Mouse (Mus musculus) intestine, postnatal 0 days (tissue): Measurements from ENCODE around the gene Jmy. TPM values are rescaled to one million over a fixed set of nuclear protein-coding genes. Genes with fewer than 3 reads are reported as not detected.
A peak's percentile ranks its signal among the peaks of the same experiment; 100 is the strongest.
"Not testable (repeated sequence)": the region's sequence is repeated elsewhere in the genome, so short reads cannot be mapped to it uniquely, and the experiment has no call there.

Experiments
- ATAC-seq: fragments of 200-750 bp; cut with Nextera tagmentation; 2 replicates; pipeline ENCODE4 v1.8.0; 2017; ENCODE audit warnings: mild to moderate bottlenecking, moderate TSS enrichment, moderate library complexity
- H3K27ac ChIP-seq: fragments of 300-500 bp; sonication (generic); 2 replicates; pipeline ENCODE4 v1.5.1; 2014; ENCODE audit warnings: mild to moderate bottlenecking, low read depth, low read length, moderate library complexity
- H3K27me3 ChIP-seq: fragments of 300-500 bp; sonication (generic); replicated peaks from 2 replicates; pipeline ENCODE4 v1.6.1; 2014; ENCODE audit warnings: low read length, mixed read lengths; ENCODE audit not compliant: control insufficient read depth, insufficient read depth
- H3K36me3 ChIP-seq: fragments of 300-500 bp; sonication (generic); 2 replicates; pipeline ENCODE4 v1.6.1; 2014; ENCODE audit warnings: mild to moderate bottlenecking, moderate library complexity; ENCODE audit not compliant: control insufficient read depth, insufficient read depth
- H3K4me1 ChIP-seq: fragments of 300-500 bp; sonication (generic); replicated peaks from 2 replicates; pipeline ENCODE4 v1.6.1; 2014; ENCODE audit warnings: antibody characterized with exemption, low read length, mixed read lengths; ENCODE audit not compliant: control insufficient read depth, insufficient read depth
- H3K4me2 ChIP-seq: fragments of 300-500 bp; sonication (generic); replicated peaks from 2 replicates; pipeline ENCODE4 v1.6.1; 2014; ENCODE audit warnings: low read depth, mild to moderate bottlenecking, moderate library complexity
- H3K4me3 ChIP-seq: fragments of 300-500 bp; sonication (generic); 2 replicates; pipeline ENCODE4 v1.5.1; 2014; ENCODE audit warnings: low read depth, low read length
- H3K9ac ChIP-seq: fragments of 300-500 bp; sonication (generic); 2 replicates; pipeline ENCODE4 v1.6.1; 2014; ENCODE audit warnings: mild to moderate bottlenecking, low read depth, low read length
- H3K9me3 ChIP-seq: fragments of 300-500 bp; sonication (generic); 2 replicates; pipeline ENCODE4 v1.6.1; 2016; ENCODE audit warnings: mixed run types; ENCODE audit not compliant: control insufficient read depth
- CTCF ChIP-seq: sonication (generic); IDR thresholded peaks from 2 replicates; pipeline ENCODE4 v1.5.1; 2016; ENCODE audit warnings: low read depth, mild to moderate bottlenecking, control low read depth, antibody characterized with exemption, moderate library complexity
- WGBS: fragments of 180-500 bp; shearing (Covaris S2); extraction: QIAGEN DNeasy Blood & Tissue Kit; methylation state at CpG from one replicate; pipeline ENCODE4 v1.1.7; 2014; 5-methylcytosine and 5-hydroxymethylcytosine counted together
- polyA plus RNA-seq: library from polyadenylated mRNA; unstranded; fragments of >200 nt; fragmentation: Nextera tagmentation; extraction: Ambion mirVana; gene quantifications from 2 replicates; pipeline ENCODE4 v1.2.1, GENCODE M21; 2015

Gene Jmy
- polyA plus RNA-seq, 1 experiment from 2014 or later, result 3.3 TPM

GRCm38 (mm10) chr13:93517223-93517622, 17.6 kb upstream of the Jmy start:
- Histone ChIP-seq H3K27me3 (no peaks in the 10 kb centered on the region), H3K27ac (no peak overlapping the region), H3K4me1 (no peaks in the 10 kb centered on the region), H3K9ac (no peak overlapping the region), H3K9me3 (no peaks in the 10 kb centered on the region), H3K36me3 (no peaks in the 10 kb centered on the region), H3K4me3 (no peak overlapping the region), H3K4me2 (no peak overlapping the region)
- no peak for ATAC-seq
- TF ChIP-seq CTCF, result no peak

GRCm38 (mm10) chr13:93514000-93514795, 14.6 kb upstream of the Jmy start:
- Histone ChIP-seq H3K4me3 (no peak overlapping the region), H3K27ac (no peak overlapping the region), H3K9ac (no peak overlapping the region), H3K4me1 (no peaks in the 10 kb centered on the region), H3K4me2 (no peak overlapping the region), H3K9me3 (no peaks in the 10 kb centered on the region), H3K36me3 (no peaks in the 10 kb centered on the region), H3K27me3 (no peaks in the 10 kb centered on the region)
- ATAC-seq, result no peak
- no peak for TF ChIP-seq CTCF
- WGBS, result 81% methylated on average over 10 of the region's 10 CpGs

- Histone ChIP-seq H3K36me3 (no peaks in the 10 kb centered on the region), H3K4me3 (no peak overlapping the region)
- 68% methylated on average over 16 of the region's 16 CpGs for WGBS
Measured at GRCm38 (mm10) chr13:93510447-93511180, 11.0 kb upstream of the Jmy start.

GRCm38 (mm10) chr13:93506920-93507319, 7.3 kb upstream of the Jmy start:
- not testable (repeated sequence) for H3K27me3 ChIP-seq, H3K4me1 ChIP-seq, H3K27ac ChIP-seq, H3K36me3 ChIP-seq, H3K4me3 ChIP-seq, H3K9ac ChIP-seq, H3K4me2 ChIP-seq, ATAC-seq, H3K9me3 ChIP-seq
- WGBS, result 70% methylated on average over 5 of the region's 5 CpGs

More at GRCm38 (mm10) chr13:93510447-93511180, 11.0 kb upstream of the Jmy start:
- Histone ChIP-seq H3K9me3 (no peaks in the 10 kb centered on the region), H3K27me3 (no peaks in the 10 kb centered on the region), H3K27ac (no peak overlapping the region), H3K4me1 (no peaks in the 10 kb centered on the region), H3K9ac (no peak overlapping the region), H3K4me2 (no peak overlapping the region)
- TF ChIP-seq CTCF, result no peak
- no peak for ATAC-seq

GRCm38 (mm10) chr13:93501724-93502123, 2.1 kb upstream of the Jmy start:
- no peaks in the 10 kb centered on the region for H3K36me3 ChIP-seq
- H3K9ac ChIP-seq, result no peak overlapping the region
- 34% methylated on average over 4 of the region's 4 CpGs for WGBS
- no peak for ATAC-seq
- no peaks in the 10 kb centered on the region for H3K27me3 ChIP-seq
- no peak overlapping the region for H3K4me3 ChIP-seq
- no peaks in the 10 kb centered on the region for H3K9me3 ChIP-seq
- no peak for TF ChIP-seq CTCF
- H3K4me1 ChIP-seq, result no peaks in the 10 kb centered on the region
- no peak overlapping the region for H3K27ac ChIP-seq
- no peak overlapping the region for H3K4me2 ChIP-seq

GRCm38 (mm10) chr13:93499973-93500633, 495 bp upstream of the Jmy start:
- WGBS, result 4% methylated on average over 12 of the region's 12 CpGs
- H3K27ac ChIP-seq, result peak overlapping the region; percentile 99; the same call in 1 of the 2 replicates
- peak overlapping the region; percentile 89 for H3K4me3 ChIP-seq
- H3K4me2 ChIP-seq, result peak overlapping the region; percentile 96
- no peaks in the 10 kb centered on the region for H3K36me3 ChIP-seq
- no peak for TF ChIP-seq CTCF
- no peaks in the 10 kb centered on the region for H3K9me3 ChIP-seq
- H3K27me3 ChIP-seq, result no peaks in the 10 kb centered on the region
- no peak for ATAC-seq
- H3K9ac ChIP-seq, result peak overlapping the region; percentile 93; the same call in 1 of the 2 replicates
- H3K4me1 ChIP-seq, result no peaks in the 10 kb centered on the region
